Mouse (Mus musculus) thymus, postnatal 10 days (tissue): ENCODE results near the gene Hmgb1.
A peak's percentile ranks its signal among the peaks of the same experiment; 100 is the strongest.
"Not testable (repeated sequence)": the region's sequence is repeated elsewhere in the genome, so short reads cannot be mapped to it uniquely, and the experiment has no call there.

Source experiments
- DNase-seq, 2 experiments: peaks; one replicate each; pipeline ENCODE4 v3.0.0; 2021; ENCODE audit warnings: low spot score in 2 of 2

Hmgb1 gene

DNA sequence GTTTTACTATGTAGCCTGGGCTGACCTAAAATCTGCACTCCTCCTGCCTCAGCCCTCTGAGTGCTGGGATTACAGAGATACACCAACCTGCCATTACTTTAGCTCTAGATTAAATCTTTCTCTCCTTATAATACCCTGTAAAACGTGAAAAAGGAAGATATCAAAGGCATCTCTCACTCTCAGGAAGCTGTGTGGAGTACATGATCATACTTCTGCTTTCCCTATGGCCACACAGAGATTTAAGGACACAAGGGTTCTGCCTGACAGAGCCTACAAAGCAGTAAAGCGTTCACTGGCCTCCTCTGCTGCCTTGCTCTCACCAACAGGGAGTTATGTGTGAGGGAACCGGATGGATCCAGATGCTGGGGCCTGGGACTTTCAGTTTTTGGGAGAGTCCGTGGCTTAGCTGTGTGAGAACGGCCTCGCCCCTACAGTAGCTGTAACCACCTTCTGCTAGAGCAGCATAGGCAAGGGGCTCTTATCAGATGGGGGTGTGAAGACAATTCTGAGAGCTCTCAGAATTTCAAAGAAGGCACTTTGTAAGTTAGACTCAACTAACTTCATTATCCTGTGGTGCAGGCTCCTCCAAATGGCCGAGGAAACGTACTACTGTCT lies 36.8 kb downstream of the Hmgb1 start:
- no peak for DNase-seq

DNA sequence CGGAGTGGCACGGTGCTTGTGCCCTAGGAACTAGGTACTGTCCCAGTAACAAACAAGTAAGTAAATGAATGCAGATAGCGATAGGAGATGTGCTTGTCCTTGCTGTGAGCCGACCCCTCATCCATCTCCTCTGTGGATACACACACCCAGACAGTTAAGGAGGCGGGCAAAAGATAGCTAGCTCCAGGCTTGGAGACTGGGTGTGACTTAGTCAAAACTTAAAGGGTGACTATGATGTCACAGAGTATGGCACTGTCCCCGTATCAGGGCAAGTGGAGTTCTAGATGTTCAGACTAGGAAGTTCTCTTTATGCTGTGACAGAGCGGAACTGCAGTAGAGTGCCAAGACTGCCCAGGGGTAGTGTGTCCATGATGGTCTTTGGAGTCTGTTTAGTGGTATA lies 37.6 kb downstream of the Hmgb1 start:
- no peak for DNase-seq

DNA sequence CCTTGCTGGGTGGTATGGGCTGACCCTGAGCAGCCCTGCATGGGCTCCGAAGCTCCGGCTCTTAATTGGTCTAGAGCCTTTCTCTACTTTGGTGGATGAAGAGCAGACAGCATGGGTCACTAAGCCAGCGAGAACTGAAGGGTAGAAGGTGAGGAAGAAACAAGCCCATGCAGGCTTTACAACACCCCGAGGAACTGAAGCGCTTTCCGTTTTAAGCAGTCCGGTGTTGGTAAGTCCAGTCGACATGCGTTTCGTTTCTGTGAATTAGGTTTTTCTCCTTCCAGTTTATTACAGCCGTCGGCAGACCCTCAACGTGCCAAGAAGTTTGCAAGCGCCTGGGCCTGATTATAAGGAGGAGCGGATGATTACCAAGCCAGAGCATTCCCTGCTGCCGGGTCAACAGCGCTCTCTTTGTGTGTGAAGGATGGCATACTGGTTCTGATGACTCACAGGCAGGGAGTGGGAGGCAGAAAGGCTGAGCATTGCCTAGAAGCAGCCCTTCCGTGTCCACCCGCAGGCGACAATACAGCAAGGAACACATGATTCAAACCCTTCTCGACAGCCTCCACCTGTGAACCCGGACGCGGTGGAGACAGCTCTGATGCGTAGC lies 40.4 kb downstream of the Hmgb1 start:
- DNase-seq, result no peak

DNA sequence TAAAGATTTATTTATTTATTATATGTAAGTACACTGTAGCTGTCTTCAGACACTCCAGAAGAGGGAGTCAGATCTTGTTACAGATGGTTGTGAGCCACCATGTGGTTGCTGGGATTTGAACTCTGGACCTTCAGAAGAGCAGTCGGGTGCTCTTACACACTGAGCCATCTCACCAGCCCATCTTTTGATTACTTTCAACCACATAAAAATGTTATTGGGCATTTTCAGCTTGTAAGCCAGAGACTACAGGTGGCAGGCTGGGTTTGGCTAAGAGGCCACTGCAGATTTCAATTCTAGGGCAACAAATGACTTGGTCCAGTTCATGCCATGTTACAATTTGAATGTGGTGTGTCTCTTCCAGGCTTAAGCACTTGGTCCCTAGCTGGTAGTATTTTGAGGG lies 43.1 kb downstream of the Hmgb1 start:
- DNase-seq, result not testable (repeated sequence)

DNA sequence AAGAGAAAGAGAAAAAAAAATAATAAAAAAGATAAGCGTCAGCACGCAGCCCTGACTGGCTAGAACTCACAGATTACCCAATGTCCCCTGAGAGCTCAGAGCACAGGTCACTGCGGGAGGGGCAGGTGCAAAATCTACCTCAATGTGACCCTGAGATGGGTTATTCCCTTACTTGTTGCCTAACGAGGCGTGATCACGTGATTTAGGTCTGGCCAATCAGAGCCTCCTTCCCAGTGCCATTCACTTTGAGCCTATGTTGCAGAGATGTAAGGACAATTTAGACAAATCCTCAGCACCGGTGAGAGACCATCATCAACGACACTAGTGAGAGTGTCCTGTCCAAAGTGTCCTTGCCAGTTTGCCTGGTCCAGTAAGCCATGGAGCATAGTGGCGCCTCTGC lies 44.0 kb downstream of the Hmgb1 start:
- no peak for DNase-seq

DNA sequence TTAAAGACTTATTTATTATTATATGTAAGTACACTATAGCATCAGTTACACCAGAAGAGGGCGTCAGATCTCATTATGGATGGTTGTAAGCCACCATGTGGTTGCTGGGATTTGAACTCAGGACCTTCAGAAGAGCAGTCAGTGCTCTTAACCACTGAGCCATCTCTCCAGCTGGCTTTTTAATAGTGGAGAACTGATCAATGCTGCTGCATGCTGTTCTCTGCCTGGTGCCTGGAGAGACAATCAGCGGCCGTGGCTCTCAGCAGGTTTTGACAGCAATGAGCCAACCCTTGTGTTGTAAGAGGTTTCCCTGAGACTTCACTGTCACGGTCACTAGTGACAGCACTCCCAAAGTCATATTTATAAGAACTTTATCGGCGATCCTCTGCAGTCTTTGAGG lies 46.2 kb downstream of the Hmgb1 start:
- DNase-seq, result not testable (repeated sequence)

DNA sequence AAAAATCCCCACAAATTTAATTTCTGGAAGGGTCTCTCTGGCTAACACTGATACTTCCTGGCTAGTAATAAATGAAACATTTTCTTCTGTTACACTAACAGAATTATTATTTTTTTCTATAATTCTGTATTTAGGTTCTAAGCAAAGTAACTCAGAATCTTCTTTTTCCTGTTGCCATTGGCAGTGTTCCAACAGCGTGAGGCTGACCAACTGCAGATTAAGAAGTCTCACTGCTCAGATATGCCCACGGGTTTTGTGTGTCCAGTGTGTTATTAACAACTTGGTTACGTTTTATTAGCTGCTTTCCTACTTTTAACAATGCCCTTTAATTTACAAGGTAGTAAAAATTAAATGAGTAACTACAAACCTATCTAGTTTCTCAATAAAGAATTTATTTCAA lies 46.8 kb downstream of the Hmgb1 start:
- DNase-seq, result no peak

DNA sequence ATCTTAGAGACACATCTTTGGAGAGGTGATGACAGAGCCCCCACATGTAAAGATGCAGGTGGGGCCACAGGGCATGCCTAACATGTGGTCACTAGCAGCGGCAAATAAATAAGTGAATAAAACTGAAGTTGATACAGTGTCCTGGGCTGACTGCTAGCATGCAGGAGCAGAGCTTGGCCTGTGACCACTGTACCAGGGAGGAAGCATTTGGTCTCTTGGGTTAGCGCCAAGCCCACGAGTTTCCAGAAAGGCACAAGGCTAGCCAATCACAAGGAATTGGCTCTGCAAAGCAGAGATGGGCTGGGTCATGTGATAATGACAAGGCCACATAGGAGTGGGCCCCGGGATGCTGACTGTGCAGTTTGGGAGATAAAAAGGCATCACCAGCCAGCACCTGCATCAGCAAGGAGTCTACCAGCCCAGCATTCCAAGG lies 47.3 kb downstream of the Hmgb1 start:
- peak; percentile 62 to 68 for DNase-seq

DNA sequence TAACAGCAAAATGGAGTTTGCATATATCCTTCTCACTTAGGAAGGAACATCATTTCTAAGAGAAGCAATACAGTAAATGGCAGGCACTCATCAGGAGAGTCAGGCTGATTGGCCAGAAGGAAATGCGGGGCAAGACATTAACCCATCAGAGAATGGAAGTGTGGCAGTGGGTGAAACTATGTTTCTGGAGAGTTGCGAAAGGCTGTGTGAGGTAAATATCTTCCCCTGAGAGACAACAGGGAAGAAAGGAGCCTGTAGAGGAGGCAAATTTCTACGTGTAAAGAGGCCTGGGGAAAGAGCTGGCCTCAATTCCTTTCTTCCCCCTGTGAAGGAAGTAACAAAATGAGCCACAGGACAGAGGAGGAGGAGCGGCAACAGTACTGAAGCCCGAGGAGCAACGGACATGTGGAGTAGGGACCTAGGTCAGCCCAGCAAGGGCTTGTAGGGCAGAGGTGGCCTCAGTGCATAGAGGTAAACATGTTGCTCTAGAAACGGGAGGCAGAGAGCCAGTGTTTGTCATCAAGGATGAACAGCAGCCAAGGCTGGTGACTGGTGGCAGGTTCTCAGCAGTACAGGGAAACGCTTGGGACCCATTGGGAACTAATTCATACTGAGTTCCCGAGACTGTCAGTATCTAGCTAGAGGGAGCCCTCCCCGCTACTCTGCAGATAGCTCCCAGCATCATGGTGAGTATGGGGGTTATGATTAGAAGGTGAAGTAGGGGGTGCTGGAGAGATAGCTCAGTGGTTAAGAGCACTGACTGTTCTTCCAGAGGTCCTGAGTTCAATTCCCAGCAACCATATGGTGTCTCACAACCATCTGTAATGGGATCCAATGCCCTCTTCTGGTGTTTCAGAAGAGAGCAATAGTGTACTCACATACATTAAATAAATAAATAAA lies 48.6 kb downstream of the Hmgb1 start:
- DNase-seq, result no peak

DNA sequence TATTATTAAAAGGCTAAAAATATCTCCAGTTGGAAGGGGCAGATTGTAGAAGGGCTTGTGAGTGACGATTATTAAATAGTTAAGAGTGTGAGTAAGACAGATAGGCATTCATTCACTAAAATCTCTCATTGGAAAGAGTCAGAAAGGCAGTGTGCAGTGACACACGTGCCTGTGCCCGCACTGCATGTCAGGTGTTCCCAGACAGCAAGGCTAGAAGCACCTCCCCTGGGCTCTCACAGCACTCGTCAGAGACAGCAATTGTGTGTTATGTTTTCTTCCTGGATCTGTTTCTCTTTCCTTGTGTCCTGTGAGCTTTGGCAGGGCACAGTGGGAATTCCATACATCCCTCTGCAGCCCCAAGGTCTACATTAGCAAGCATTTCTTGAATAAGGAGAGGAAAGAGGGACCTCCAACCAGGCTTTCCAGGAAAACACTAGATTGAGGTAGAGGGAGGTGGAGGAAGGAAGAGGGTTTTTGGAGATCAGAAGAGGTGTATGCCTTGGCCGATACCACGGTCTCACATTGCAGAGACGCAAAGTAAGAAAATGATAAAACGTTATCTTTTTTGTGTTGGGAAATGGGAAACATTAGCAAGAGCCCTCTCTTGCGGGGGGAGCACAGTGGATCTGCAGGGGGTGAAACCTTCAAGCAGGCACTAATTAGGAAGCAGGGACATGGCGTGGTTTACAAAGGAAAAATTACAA lies 49.4 kb downstream of the Hmgb1 start:
- DNase-seq, result peak; percentile 61 to 65

DNA sequence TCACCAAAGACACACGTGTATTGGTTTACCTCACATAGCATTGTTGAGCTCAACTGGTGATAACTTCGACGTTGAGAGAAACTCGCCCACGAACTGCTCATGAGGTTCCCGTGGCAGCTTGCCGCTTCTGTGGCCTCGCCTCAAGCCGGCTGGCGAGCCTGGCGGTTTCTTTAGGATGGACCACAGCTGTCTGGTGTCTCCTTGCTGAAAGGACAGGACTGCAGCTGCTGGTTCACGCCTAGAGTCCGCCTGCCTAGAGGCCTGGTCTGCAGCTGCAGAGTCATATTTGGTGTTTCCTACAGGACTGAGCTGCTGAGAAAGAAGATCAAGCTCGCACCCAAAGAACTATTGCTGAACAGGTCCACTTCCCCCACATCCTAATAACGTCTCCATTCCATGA lies 55.8 kb downstream of the Hmgb1 start:
- no peak for DNase-seq

DNA sequence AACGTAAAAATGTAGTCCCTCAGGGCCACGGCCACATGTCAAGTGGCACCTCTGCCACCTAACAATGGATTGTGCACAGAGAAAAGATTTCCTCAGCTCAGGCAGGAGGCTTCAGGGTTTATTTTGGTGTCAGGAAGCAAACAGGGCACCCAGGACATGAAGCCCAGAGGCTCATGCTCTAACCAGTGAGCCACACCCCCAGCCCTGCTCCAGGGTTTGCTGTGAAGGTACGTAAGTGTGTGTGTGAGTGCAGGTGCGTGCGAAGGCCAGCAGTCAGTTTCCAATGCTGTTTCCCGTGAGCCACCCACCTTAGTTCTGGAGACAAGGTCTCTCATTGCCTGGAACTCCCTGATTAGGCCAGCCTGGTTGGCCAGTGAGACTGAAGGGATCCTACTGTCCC lies 60.5 kb downstream of the Hmgb1 start:
- peak in 1 of 2 experiments; percentile 45 for DNase-seq

DNA sequence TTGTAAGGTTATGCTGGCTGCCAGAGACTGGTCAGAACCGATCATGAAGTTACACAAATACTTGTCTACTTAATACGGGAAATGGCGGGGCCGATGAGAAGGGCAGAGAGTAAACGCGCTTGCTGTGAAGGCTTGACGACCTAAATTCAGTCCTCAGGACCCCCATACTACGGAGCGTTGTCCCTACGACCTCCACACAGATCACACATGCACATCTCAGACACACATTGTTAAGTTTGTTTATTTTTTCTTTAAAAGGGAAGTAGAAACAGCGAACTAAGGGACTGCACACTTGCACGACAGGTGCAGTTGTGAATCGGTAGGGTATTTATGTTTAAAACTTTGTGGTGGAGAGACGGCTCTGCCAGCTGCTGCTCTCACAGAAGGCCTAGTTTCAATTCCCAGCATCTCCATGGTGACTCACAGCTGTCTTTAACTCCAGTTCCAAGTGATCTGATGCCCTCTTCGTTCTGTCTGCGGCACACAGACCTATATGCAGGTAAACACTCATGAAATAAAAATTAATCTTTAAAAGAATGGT lies 64.9 kb downstream of the Hmgb1 start:
- peak; percentile 37 to 45 for DNase-seq

DNA sequence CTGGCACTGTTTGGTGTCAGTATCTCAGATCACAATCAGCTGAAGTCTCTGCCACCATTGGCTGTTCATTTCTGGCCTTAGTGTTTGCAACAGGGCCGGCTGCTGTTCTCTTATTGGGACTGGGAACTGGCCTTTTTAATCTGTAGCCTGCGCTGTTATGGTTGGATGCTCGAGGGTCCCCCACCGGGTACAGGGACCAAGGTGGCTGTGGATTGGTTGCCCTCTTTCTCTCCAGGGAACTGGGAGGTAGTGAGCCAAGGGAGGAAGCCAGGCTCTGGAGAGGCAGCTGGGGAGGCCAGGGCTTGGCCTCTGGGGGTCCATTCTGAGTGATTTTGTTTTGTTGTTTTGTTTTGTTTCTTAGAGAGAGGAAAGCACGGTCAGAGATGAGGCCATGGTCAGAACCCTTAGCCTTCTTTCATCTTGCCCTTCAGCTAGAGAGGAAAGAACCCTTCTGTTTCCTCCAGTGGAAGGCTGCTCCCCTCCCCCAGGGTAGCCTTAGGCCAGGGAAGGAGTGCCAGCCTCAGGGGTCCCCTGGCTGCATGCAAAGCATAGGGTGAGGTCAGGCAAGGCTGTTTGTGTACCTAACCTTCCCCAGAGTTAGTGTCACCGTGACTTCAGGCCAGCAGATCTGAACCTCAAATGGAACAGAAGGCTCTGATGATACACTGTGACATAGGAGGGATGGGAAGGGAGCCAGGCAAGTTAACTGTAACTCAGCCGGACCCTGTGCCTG lies 66.3 kb downstream of the Hmgb1 start:
- no peak for DNase-seq

DNA sequence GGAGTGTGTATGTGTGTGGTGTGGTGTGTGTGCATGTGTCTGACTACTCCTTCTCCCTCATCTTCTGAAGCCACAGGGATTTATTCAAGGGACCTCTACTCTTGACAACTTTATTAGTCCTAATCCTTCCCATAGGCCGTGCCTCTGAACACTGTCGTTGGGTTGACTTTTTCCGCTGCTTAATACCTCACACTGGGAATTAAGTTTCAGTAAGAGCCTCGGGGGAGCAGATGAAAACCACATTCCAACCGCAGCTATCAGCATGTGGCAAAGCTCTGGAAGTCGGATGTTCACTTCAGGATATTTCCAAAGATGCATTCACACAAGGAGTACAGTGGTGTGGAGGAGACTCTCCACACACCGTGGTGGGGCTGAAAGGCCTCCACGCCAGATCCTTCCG lies 69.7 kb downstream of the Hmgb1 start:
- DNase-seq, result no peak

DNA sequence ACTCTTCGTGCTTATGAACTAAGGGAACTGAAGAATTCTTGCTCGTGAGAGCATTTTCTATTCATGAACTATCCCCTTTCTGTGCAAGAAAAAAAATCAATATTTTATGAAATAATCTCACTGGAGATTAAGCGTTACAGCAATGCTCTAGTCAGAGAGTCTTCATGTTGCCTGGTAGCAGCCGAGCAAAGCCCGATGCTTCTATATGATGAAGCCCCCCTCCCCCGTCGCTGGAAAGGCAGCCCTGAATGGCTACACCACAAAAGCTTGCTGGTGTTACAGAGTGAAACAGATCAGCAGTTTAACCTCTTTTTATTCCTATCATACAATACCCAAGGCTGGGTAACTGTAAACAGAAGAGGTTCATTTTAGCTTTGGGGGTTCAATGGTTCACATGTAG lies 70.3 kb downstream of the Hmgb1 start:
- DNase-seq, result no peak

DNA sequence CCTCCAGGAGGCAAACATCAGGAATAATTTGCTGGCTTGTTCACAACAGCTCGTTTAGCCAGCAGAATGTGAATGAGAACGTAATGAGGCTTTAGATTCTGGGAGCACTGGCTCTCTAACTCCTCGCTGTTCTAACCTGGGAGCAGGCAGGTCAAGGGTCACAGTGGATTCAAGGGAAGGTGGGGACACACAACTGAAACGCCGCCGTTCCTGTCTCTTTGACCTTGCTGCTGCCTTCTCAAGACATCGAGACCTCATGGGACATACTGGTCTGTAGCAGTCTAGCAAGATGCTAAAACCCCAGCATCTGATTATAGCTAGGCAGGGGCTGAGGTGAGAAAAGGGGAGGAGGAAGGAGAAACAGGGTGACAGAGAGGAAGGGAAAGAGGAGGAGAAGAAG lies 70.8 kb downstream of the Hmgb1 start:
- DNase-seq, result no peak

DNA sequence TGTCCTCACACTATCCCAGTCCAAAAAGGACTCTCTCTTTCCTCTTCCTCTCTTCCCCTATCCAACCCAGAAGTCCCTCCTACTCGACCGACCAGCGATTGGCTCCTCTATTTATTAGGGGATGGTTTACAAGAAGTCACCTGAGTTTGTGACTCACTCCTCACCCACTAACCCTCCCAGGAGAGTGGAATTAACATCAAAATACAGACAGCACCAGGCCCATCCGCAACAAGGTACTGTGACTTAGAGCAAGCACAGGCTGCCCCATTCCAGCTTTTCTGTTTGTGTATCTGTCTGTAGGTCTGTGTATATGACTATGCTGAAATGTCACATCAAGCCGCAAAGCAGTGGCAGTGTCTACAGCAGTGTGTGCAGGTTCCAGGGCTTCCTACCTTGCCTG lies 71.7 kb downstream of the Hmgb1 start:
- no peak for DNase-seq

DNA sequence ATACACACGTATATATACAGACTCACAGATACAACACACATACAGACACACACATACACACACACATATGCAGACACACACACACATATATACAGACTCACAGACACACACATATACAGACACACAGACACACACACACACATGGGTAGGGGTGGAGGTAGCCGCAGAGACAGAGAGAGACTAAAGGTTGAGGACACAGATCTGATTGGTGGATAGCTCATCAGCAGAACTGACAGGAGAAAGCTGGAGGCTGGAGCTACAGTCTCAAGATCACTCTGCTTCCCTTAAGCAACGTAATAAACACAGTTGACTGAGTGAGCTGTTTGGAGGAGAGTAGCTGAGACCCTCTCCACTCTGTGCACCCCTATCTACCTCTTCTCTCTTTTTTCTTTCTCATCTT lies 75.1 kb downstream of the Hmgb1 start:
- no peak for DNase-seq

DNA sequence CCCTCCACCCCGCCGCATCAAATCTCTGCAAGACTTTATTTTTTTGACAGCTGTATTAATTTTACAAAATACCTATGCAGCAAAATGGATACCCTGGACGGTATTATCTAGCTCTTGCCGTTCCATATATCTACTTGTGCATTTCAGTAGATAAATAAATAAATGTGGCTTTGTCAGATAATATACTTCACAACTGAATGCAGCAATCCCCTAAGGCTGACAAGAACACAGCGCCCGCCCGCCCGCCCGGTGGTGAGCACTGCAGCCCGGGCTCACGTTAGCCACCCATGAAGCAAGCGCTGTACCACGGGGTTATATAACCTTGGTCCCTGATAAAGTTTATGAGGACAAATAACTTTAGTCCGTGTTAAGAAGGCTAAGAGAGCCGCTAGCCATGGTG lies 76.1 kb downstream of the Hmgb1 start:
- DNase-seq, result no peak

DNA sequence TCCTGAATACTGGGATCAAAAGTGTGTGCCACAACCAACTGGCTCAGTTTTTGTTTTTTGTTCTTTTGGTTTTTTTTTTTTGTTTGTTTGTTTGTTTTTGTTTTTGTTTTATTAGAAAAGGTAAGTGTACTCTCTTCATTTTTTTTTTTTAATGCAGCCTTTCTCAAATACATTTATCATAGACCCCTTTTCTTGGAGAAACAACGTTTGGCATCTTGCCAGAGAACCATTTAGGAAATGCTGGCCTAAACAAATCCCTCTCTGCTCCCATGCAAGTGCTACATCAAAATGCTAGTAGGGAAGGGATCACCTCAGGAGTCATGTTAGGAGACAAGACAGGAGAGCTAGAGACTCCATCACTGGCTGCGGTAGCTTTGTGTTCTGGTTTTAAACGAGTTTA lies 76.7 kb downstream of the Hmgb1 start:
- no peak for DNase-seq
